Mouse (Mus musculus): ENCODE data around the gene Jrkl.

- TF ChIP-seq POLR2A (IDR thresholded peaks at IDR 0.05; ENCODE audit: borderline replicate concordance, extremely low read depth, insufficient read depth, insufficient read length, poor library complexity, severe bottlenecking) (no peak), CTCF (IDR thresholded peaks at IDR 0.05; ENCODE audit: borderline replicate concordance, extremely low read depth, insufficient read depth, insufficient read length) (no peak)
Observed at GRCm38 (mm10) chr9:13273219-13273618, 27.6 kb upstream of the Jrkl start.

Measured in brain, embryonic 14.5 days (tissue).